Mouse (Mus musculus) hindbrain, embryonic 12.5 days (tissue): Measurements from ENCODE around the gene Sap30l. TPM values are rescaled to one million over a fixed set of nuclear protein-coding genes. Genes with fewer than 3 reads are reported as not detected.
"Not testable (repeated sequence)": the region's sequence is repeated elsewhere in the genome, so short reads cannot be mapped to it uniquely, and the experiment has no call there.

Experiments used
- ATAC-seq: fragments of 200-750 bp; cut with Nextera tagmentation; 2 replicates; pipeline ENCODE4 v1.8.0; 2017; ENCODE audit warnings: moderate TSS enrichment; ENCODE audit not compliant: low FRiP score
- H3K27ac ChIP-seq: fragments of 300-500 bp; sonication (generic); 2 replicates; pipeline ENCODE4 v1.5.1; 2016; ENCODE audit warnings: mild to moderate bottlenecking
- H3K27me3 ChIP-seq: fragments of 300-500 bp; sonication (generic); 2 replicates; pipeline ENCODE4 v1.6.1; 2016; ENCODE audit warnings: mild to moderate bottlenecking
- H3K36me3 ChIP-seq: fragments of 300-500 bp; sonication (generic); 2 replicates; pipeline ENCODE4 v1.6.1; 2016; ENCODE audit warnings: mild to moderate bottlenecking
- H3K4me1 ChIP-seq: fragments of 300-500 bp; sonication (generic); 2 replicates; pipeline ENCODE4 v1.6.1; 2016
- H3K4me2 ChIP-seq: fragments of 300-500 bp; sonication (generic); replicated peaks from 2 replicates; pipeline ENCODE4 v1.6.1; 2016; ENCODE audit warnings: mild to moderate bottlenecking
- H3K4me3 ChIP-seq: fragments of 300-500 bp; sonication (generic); 2 replicates; pipeline ENCODE4 v1.5.1; 2016; ENCODE audit warnings: mild to moderate bottlenecking
- H3K9ac ChIP-seq: fragments of 300-500 bp; sonication (generic); 2 replicates; pipeline ENCODE4 v1.6.1; 2016; ENCODE audit warnings: mild to moderate bottlenecking, moderate library complexity
- H3K9me3 ChIP-seq: fragments of 300-500 bp; sonication (generic); replicated peaks from 2 replicates; pipeline ENCODE4 v1.6.1; 2016; ENCODE audit warnings: mild to moderate bottlenecking
- WGBS: fragments of 180-500 bp; shearing (Covaris S2); methylation state at CpG from one replicate; pipeline ENCODE4 v1.1.7; 2016; 5-methylcytosine and 5-hydroxymethylcytosine counted together
- polyA plus RNA-seq: library from polyadenylated mRNA; unstranded; fragments of >200 nt; fragmentation: Nextera tagmentation; extraction: Ambion mirVana; gene quantifications from 2 replicates; pipeline ENCODE4 v1.2.1, GENCODE M21; 2016

Gene Sap30l
- polyA plus RNA-seq, 1 experiment from 2014 or later: 20.8 TPM

GRCm38 (mm10) chr11:57825234-57825633 is 23.8 kb downstream of the Sap30l start:
- 43% methylated on average over 9 of the region's 11 CpGs for WGBS
- not testable (repeated sequence) for H3K9ac ChIP-seq, H3K9me3 ChIP-seq, ATAC-seq, H3K4me2 ChIP-seq, H3K27ac ChIP-seq, H3K4me1 ChIP-seq, H3K36me3 ChIP-seq, H3K4me3 ChIP-seq
- H3K27me3 ChIP-seq: peaks cover 65% of the 10 kb centered on the region

DNA sequence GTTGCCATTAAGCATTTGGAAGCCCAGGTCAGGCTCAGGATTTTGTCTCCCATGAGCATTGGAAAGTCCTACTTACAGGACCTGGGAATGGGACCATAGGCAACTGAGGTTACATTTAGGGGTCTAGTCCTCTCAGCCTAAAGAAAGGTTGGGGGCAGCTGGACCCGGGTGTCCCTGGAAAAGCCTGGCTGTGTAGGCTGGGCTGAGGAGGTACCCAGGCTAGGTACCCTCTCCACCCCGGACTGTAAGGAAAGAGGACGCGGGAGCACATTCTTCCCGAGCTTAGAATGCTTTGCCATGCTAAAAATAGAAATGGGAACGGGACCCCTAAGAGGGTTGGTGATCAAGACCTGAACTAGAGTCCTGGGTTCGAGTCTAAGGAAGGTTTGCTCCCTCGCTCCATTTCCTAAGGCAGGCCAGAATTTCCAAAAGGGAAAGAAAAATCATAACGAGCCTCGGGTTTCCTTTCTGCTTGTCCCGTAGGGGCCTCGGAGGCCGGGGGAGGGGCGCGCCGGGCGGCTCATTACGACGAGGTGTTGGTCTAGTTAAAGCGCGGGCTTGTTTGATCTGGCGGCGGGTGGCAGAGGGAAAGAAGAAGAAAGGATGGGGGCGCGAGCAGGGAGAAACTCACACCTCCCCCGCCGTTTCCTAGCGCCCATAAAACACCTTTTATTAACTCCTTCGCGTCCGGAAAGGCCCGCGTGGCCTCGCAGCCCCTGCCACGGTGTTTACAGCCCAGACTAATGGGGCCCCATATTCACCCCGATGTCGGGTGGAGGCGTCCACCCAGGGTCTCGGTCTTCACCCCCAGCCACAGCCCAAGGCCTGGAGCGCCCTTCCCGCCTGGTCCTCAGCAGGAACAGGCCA is 25.8 kb downstream of the Sap30l start:
- peak overlapping the region; percentile 38; the same call in 1 of the 2 replicates for H3K9ac ChIP-seq

GRCm38 (mm10) chr11:57827915-57828545 is 26.6 kb downstream of the Sap30l start:
- H3K9me3 ChIP-seq: no peaks in the 10 kb centered on the region
- H3K9ac ChIP-seq: peak overlapping the region; percentile 38; the same call in 1 of the 2 replicates
- H3K4me3 ChIP-seq: peak overlapping the region; percentile 27
- no peak overlapping the region for H3K27ac ChIP-seq
- peaks cover 7% of the 10 kb centered on the region for H3K4me1 ChIP-seq
- no peaks in the 10 kb centered on the region for H3K36me3 ChIP-seq
- H3K27me3 ChIP-seq: peaks cover 93% of the 10 kb centered on the region
- H3K4me2 ChIP-seq: peak overlapping the region; percentile 44
- no peak for ATAC-seq
- 1% methylated on average over 33 of the region's 33 CpGs for WGBS

More for the DNA sequence above, 25.8 kb downstream of the Sap30l start:
- Histone ChIP-seq H3K27me3 (peaks cover 85% of the 10 kb centered on the region), H3K36me3 (no peaks in the 10 kb centered on the region), H3K27ac (no peak overlapping the region), H3K4me3 (peak overlapping the region; percentile 27), H3K4me2 (peak overlapping the region; percentile 44), H3K4me1 (peaks cover 7% of the 10 kb centered on the region), H3K9me3 (no peaks in the 10 kb centered on the region)
- no peak for ATAC-seq
- WGBS: under 1% methylated on average over 39 of the region's 41 CpGs

DNA sequence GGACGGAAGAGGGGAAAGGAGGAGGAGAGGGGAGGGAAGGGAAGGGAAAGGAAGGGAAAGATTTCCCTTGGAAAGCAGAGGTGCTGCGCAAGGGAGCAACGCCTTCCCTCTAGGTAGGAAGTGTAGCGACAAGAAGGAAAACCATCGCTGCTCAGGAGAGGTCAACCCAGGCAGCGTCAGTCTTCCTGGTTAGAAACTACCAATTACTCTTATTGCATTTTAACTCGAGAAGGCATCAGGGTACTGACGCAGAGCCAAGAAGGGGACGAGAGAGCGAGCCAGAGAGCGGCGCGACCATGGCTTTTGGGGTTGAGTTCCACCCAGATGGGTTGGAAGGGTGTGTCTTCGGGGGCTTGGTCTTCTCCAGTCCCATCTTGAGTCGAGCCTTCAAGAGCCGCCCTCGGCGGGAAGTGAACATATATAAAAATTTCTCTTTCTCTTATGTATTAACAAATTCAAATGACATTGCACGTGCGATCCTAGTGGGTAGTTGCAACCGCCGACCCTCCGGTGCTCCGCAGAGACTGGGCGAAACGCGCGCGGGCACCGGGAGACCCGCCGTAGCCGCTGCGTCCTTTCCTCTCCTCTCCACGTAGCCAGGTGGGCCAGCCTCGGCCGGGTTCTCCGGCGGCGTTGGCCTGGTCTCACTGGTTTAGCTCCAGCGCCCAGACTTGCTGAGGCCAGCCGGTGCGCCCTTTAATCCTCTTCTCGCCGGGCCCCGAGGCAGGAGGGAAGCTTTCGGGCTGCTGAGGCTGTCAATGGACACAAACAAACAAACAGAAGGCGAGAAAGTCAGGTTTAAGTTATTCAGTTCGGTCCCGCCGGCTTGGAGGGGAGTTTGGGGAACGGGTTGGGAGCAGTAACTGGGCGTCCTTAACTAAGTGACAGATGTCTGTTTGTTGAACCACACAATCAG is 27.8 kb downstream of the Sap30l start:
- no peak overlapping the region for H3K4me2 ChIP-seq
- H3K9ac ChIP-seq: no peak overlapping the region
- H3K4me1 ChIP-seq: peaks cover 12% of the 10 kb centered on the region
- H3K9me3 ChIP-seq: no peaks in the 10 kb centered on the region
- WGBS: 1% methylated on average over 49 of the region's 53 CpGs
- H3K27me3 ChIP-seq: peaks cover 95% of the 10 kb centered on the region
- ATAC-seq: no peak
- H3K36me3 ChIP-seq: no peaks in the 10 kb centered on the region
- H3K4me3 ChIP-seq: no peak overlapping the region
- no peak overlapping the region for H3K27ac ChIP-seq

DNA sequence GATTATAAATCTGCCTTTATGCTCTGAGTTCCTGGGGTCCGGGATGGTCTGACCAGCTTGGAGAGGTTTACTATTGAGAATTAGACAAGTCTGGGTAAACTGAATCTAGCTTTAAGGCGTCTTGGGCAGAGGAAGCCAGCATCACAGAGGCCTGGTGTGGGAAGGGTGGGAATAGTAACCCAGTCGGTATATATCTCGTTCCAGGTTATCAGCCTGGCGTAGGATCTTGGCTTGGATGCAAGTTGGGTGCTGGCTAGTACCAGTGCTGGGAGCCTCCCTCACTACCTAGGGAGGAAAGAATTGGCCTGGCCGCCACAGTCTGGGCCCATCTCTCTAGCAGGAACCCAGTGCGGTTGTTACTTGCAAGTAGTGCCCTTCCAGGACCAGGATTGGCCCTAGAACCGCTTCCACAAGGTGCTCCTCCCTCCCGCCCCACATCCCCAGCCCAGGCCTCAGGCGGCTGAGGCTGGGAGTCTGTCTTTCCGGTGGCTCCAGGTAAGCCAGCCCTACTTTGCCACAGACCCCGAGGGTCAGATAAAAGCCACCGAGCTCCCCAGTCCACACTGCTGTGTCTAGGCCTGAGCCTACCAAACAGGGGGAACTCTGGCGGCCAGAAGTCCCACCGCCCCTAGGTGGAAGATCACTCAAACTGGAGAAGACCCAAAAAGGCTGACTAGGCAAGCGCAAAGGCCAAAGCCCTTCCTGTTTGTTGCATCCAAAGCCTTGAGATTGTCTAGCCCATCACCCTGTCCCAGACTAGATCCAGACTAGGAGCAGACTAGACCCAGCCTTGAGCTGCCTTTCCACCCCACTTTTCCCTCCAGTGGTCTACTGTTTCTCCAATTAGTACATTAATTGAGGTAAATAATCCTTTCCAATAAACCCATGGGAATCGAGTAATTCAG is 28.7 kb downstream of the Sap30l start:
- Histone ChIP-seq H3K4me3 (no peak overlapping the region), H3K9ac (no peak overlapping the region), H3K4me2 (no peak overlapping the region), H3K4me1 (peaks cover 12% of the 10 kb centered on the region), H3K27ac (no peak overlapping the region), H3K27me3 (peaks cover 96% of the 10 kb centered on the region), H3K36me3 (no peaks in the 10 kb centered on the region), H3K9me3 (no peaks in the 10 kb centered on the region)
- no peak for ATAC-seq
- WGBS: 6% methylated on average over 17 of the region's 17 CpGs

DNA sequence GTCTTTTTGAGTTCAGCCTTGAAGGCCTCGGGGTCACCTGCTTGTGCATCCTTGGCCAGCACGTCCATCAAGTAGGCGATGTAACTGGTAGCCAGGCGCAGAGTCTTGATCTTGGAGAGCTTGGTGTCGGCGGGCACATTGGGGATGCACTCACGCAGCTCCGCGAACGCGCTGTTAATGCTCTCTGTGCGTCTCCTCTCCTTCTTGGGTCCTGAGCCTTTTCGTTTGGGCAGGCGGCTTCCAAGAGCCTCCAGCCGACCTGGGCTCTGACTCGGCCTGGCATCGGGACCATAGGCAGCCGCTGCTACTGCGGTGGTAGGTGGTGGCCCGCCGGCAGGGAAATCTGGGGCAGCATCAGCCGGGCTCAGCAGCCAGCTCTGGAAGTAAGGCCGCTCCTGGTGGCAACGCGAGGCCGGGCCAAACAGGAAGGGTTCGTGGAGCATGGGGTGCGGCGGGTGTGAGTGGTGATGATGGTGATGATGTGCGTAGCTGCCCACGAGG is 29.9 kb downstream of the Sap30l start:
- H3K4me2 ChIP-seq: no peak overlapping the region
- no peak overlapping the region for H3K9ac ChIP-seq
- H3K27ac ChIP-seq: no peak overlapping the region
- no peaks in the 10 kb centered on the region for H3K9me3 ChIP-seq
- peaks cover 99% of the 10 kb centered on the region for H3K27me3 ChIP-seq
- 0 out of 2 replicates have a peak overlapping the region, but pooled peaks have one; percentile 0 for H3K4me3 ChIP-seq
- peaks cover 12% of the 10 kb centered on the region for H3K4me1 ChIP-seq
- WGBS: 2% methylated on average over 31 of the region's 31 CpGs
- ATAC-seq: no peak
- no peaks in the 10 kb centered on the region for H3K36me3 ChIP-seq

GRCm38 (mm10) chr11:57831861-57832260 is 30.4 kb downstream of the Sap30l start:
- Histone ChIP-seq H3K27ac (no peak overlapping the region), H3K4me1 (peaks cover 14% of the 10 kb centered on the region), H3K9me3 (no peaks in the 10 kb centered on the region), H3K4me3 (no peak overlapping the region), H3K4me2 (no peak overlapping the region), H3K9ac (no peak overlapping the region), H3K27me3 (peaks cover 99% of the 10 kb centered on the region), H3K36me3 (no peaks in the 10 kb centered on the region)
- no peak for ATAC-seq
- 3% methylated on average over 16 of the region's 16 CpGs for WGBS

- under 1% methylated on average over 23 of the region's 23 CpGs for WGBS
- H3K9me3 ChIP-seq: no peaks in the 10 kb centered on the region
- ATAC-seq: no peak
- H3K27me3 ChIP-seq: peaks cover 99% of the 10 kb centered on the region
- peaks cover 12% of the 10 kb centered on the region for H3K4me1 ChIP-seq
- no peak within 1 kb of the TSS for H3K4me2 ChIP-seq
- no peaks in the 10 kb centered on the region for H3K36me3 ChIP-seq
- no peak within 1 kb of the TSS for H3K9ac ChIP-seq
- no peak within 1 kb of the TSS for H3K27ac ChIP-seq
- no peak within 1 kb of the TSS for H3K4me3 ChIP-seq
Measured at GRCm38 (mm10) chr11:57832552-57833201, 31.2 kb downstream of the Sap30l start, which contains the start of gene Hand1. TSS of gene Hand1 (minus strand) at chr11:57832818.

DNA sequence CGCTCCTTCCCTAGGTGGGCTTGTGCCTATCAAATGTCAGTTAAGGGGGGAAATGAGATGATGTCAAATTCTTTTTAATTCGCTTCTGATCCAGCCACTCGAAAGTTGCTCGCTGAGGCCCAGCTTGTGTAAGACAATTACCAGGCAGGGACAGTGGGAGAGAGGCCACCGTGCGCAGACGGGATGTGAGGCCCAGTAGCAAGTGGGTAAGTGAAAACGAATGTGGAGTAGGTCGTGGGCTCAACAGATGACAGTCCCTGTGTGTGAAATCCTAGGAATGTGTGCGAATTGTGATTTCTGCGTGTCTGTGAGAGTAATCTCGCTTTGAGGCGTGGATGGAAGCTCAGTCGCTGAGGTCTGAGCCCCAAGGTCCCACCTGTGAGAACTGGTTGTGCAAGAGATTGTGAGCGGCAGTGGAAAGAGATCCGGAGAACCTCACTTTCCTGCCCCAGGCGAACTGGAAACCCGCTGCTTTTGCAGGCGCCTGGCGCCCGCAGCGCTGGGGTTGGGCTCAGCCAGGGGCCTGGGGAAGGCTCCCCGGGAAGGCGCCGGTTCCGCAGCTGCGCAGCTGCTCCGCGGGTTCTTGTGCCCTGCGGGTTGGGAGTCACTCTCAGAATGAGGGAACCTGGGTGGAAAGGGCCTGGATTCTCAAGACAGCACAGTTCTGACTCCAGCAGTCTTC is 32.0 kb downstream of the Sap30l start:
- peaks cover 8% of the 10 kb centered on the region; the same call in 1 of the 2 replicates for H3K4me1 ChIP-seq
- ATAC-seq: no peak
- H3K9ac ChIP-seq: no peak overlapping the region
- under 1% methylated on average over 30 of the region's 30 CpGs for WGBS
- H3K4me2 ChIP-seq: no peak overlapping the region
- no peaks in the 10 kb centered on the region for H3K9me3 ChIP-seq
- no peak overlapping the region for H3K4me3 ChIP-seq
- peaks cover 98% of the 10 kb centered on the region for H3K27me3 ChIP-seq
- H3K36me3 ChIP-seq: no peaks in the 10 kb centered on the region
- no peak overlapping the region for H3K27ac ChIP-seq

- Histone ChIP-seq H3K9me3 (no peaks in the 10 kb centered on the region), H3K4me2 (no peak overlapping the region), H3K27ac (no peak overlapping the region), H3K36me3 (no peaks in the 10 kb centered on the region), H3K4me3 (no peak overlapping the region), H3K4me1 (peaks cover 8% of the 10 kb centered on the region; the same call in 1 of the 2 replicates), H3K27me3 (peaks cover 98% of the 10 kb centered on the region), H3K9ac (no peak overlapping the region)
- ATAC-seq: no peak
- 6% methylated on average over 6 of the region's 6 CpGs for WGBS
Measured at GRCm38 (mm10) chr11:57834031-57834430, 32.6 kb downstream of the Sap30l start.
